Mouse (Mus musculus): ENCODE measurements around the gene Lmbrd1. TPM values are rescaled to one million over a fixed set of nuclear protein-coding genes. Genes with fewer than 3 reads are reported as not detected.
"Not testable (repeated sequence)": the region's sequence is repeated elsewhere in the genome, so short reads cannot be mapped to it uniquely, and the experiment has no call there.

Lmbrd1 gene
- polyA plus RNA-seq, 1 experiment from 2014 or later: 50.0 TPM

- no peaks in the 10 kb centered on the region for H3K9me3 ChIP-seq
- H3K27ac ChIP-seq: no peak overlapping the region
- H3K36me3 ChIP-seq (replicated peaks): peaks cover 20% of the 10 kb centered on the region
- no peak overlapping the region for H3K4me2 ChIP-seq
- no peaks in the 10 kb centered on the region for H3K4me1 ChIP-seq
- no peak for ATAC-seq (replicated peaks)
- 80% methylated on average over 5 of the region's 5 CpGs for WGBS
- H3K9ac ChIP-seq: no peak overlapping the region
- no peaks in the 10 kb centered on the region for H3K27me3 ChIP-seq (replicated peaks)
- no peak overlapping the region for H3K4me3 ChIP-seq
Observed at GRCm38 (mm10) chr1:24734866-24735265, 56.4 kb downstream of the Lmbrd1 start.

GRCm38 (mm10) chr1:24740903-24741302, 62.5 kb downstream of the Lmbrd1 start:
- WGBS: 79% methylated on average over 3 of the region's 3 CpGs
- Histone ChIP-seq H3K9me3 (no peaks in the 10 kb centered on the region), H3K4me1 (no peaks in the 10 kb centered on the region), H3K36me3 (replicated peaks) (no peaks in the 10 kb centered on the region), H3K27ac (no peak overlapping the region), H3K27me3 (replicated peaks) (no peaks in the 10 kb centered on the region), H3K9ac (no peak overlapping the region), H3K4me2 (no peak overlapping the region), H3K4me3 (no peak overlapping the region)
- ATAC-seq (replicated peaks): no peak

- H3K9ac ChIP-seq: no peak overlapping the region
- H3K36me3 ChIP-seq (replicated peaks): no peaks in the 10 kb centered on the region
- H3K9me3 ChIP-seq: no peaks in the 10 kb centered on the region
- no peak overlapping the region for H3K4me2 ChIP-seq
- no peak overlapping the region for H3K27ac ChIP-seq
- H3K4me3 ChIP-seq: no peak overlapping the region
- no peaks in the 10 kb centered on the region for H3K4me1 ChIP-seq
- WGBS: 50% methylated on average over 3 of the region's 3 CpGs
- no peaks in the 10 kb centered on the region for H3K27me3 ChIP-seq (replicated peaks)
- ATAC-seq (replicated peaks): no peak
Observed at GRCm38 (mm10) chr1:24741552-24741951, 63.1 kb downstream of the Lmbrd1 start.

- Histone ChIP-seq H3K36me3 (replicated peaks) (no peaks in the 10 kb centered on the region), H3K27ac (no peak overlapping the region), H3K4me3 (no peak overlapping the region), H3K27me3 (replicated peaks) (no peaks in the 10 kb centered on the region), H3K9me3 (no peaks in the 10 kb centered on the region), H3K9ac (no peak overlapping the region), H3K4me2 (no peak overlapping the region), H3K4me1 (no peaks in the 10 kb centered on the region)
- 92% methylated on average over 9 of the region's 9 CpGs for WGBS
- no peak for ATAC-seq (replicated peaks)
Observed at GRCm38 (mm10) chr1:24743191-24743924, 64.9 kb downstream of the Lmbrd1 start.

GRCm38 (mm10) chr1:24752715-24753114, 74.3 kb downstream of the Lmbrd1 start:
- 93% methylated on average over 4 of the region's 4 CpGs for WGBS
- no peak overlapping the region for H3K4me3 ChIP-seq
- no peaks in the 10 kb centered on the region for H3K9me3 ChIP-seq
- peaks cover 8% of the 10 kb centered on the region; the same call in 1 of the 2 replicates for H3K36me3 ChIP-seq (replicated peaks)
- no peaks in the 10 kb centered on the region for H3K4me1 ChIP-seq
- H3K27me3 ChIP-seq (replicated peaks): no peaks in the 10 kb centered on the region
- no peak overlapping the region for H3K4me2 ChIP-seq
- no peak for ATAC-seq (replicated peaks)
- no peak overlapping the region for H3K27ac ChIP-seq
- H3K9ac ChIP-seq: no peak overlapping the region

- H3K36me3 ChIP-seq (replicated peaks): 0 out of 2 replicates have a peak, but pooled peaks cover 8% of the 10 kb centered on the region
- 50% methylated on average over 8 of the region's 8 CpGs for WGBS
- no peak overlapping the region for H3K27ac ChIP-seq
- no peak overlapping the region for H3K9ac ChIP-seq
- no peak overlapping the region for H3K4me3 ChIP-seq
- no peaks in the 10 kb centered on the region for H3K27me3 ChIP-seq (replicated peaks)
- no peak overlapping the region for H3K4me2 ChIP-seq
- ATAC-seq (replicated peaks): peak; percentile 56
- H3K4me1 ChIP-seq: peaks cover 10% of the 10 kb centered on the region
- no peaks in the 10 kb centered on the region for H3K9me3 ChIP-seq
Observed at GRCm38 (mm10) chr1:24758516-24758915, 80.1 kb downstream of the Lmbrd1 start.

GRCm38 (mm10) chr1:24766466-24766865, 88.0 kb downstream of the Lmbrd1 start:
- Histone ChIP-seq H3K27ac (no peak overlapping the region), H3K4me1 (no peaks in the 10 kb centered on the region), H3K4me3 (no peak overlapping the region), H3K4me2 (no peak overlapping the region), H3K9me3 (no peaks in the 10 kb centered on the region), H3K27me3 (replicated peaks) (no peaks in the 10 kb centered on the region), H3K36me3 (replicated peaks) (0 out of 2 replicates have a peak, but pooled peaks cover 12% of the 10 kb centered on the region), H3K9ac (no peak overlapping the region)
- 77% methylated on average over 8 of the region's 8 CpGs for WGBS
- no peak for ATAC-seq (replicated peaks)

- H3K4me3 ChIP-seq; ATAC-seq (replicated peaks): not testable (repeated sequence)
- 77% methylated on average over 3 of the region's 3 CpGs for WGBS
Observed at GRCm38 (mm10) chr1:24767197-24767596, 88.8 kb downstream of the Lmbrd1 start.

GRCm38 (mm10) chr1:24773642-24774041, 95.2 kb downstream of the Lmbrd1 start:
- no peak for ATAC-seq (replicated peaks)
- H3K27ac ChIP-seq: no peak overlapping the region
- no peaks in the 10 kb centered on the region for H3K27me3 ChIP-seq (replicated peaks)

More at GRCm38 (mm10) chr1:24767197-24767596, 88.8 kb downstream of the Lmbrd1 start:
- H3K9me3 ChIP-seq; H3K9ac ChIP-seq; H3K4me1 ChIP-seq; H3K4me2 ChIP-seq; H3K27ac ChIP-seq; H3K27me3 ChIP-seq (replicated peaks): not testable (repeated sequence)
- 0 out of 2 replicates have a peak, but pooled peaks cover 12% of the 10 kb centered on the region for H3K36me3 ChIP-seq (replicated peaks)

GRCm38 (mm10) chr1:24776576-24776975, 98.1 kb downstream of the Lmbrd1 start:
- Histone ChIP-seq H3K9ac (no peak overlapping the region), H3K4me2 (no peak overlapping the region), H3K27ac (no peak overlapping the region), H3K4me3 (no peak overlapping the region), H3K36me3 (replicated peaks) (no peaks in the 10 kb centered on the region), H3K27me3 (replicated peaks) (no peaks in the 10 kb centered on the region), H3K4me1 (no peaks in the 10 kb centered on the region), H3K9me3 (no peaks in the 10 kb centered on the region)
- ATAC-seq (replicated peaks): no peak
- 89% methylated on average over 2 of the region's 2 CpGs for WGBS

More at GRCm38 (mm10) chr1:24773642-24774041, 95.2 kb downstream of the Lmbrd1 start:
- no peaks in the 10 kb centered on the region for H3K4me1 ChIP-seq
- no peaks in the 10 kb centered on the region for H3K36me3 ChIP-seq (replicated peaks)
- H3K4me2 ChIP-seq: no peak overlapping the region
- no peak overlapping the region for H3K9ac ChIP-seq
- WGBS: 69% methylated on average over 2 of the region's 2 CpGs
- no peak overlapping the region for H3K4me3 ChIP-seq
- H3K9me3 ChIP-seq: no peaks in the 10 kb centered on the region

- ATAC-seq (replicated peaks): no peak
- no peak overlapping the region for H3K27ac ChIP-seq
- no peak overlapping the region for H3K4me3 ChIP-seq
Observed at GRCm38 (mm10) chr1:24793168-24793567, 114.7 kb downstream of the Lmbrd1 start.

GRCm38 (mm10) chr1:24807971-24808370, 129.5 kb downstream of the Lmbrd1 start:
- not testable (repeated sequence) for ATAC-seq (replicated peaks); H3K27ac ChIP-seq; H3K27me3 ChIP-seq (replicated peaks); H3K4me3 ChIP-seq; H3K4me1 ChIP-seq; H3K4me2 ChIP-seq; H3K36me3 ChIP-seq (replicated peaks); H3K9ac ChIP-seq; H3K9me3 ChIP-seq
- 98% methylated on average over 21 of the region's 21 CpGs for WGBS

More at GRCm38 (mm10) chr1:24793168-24793567, 114.7 kb downstream of the Lmbrd1 start:
- H3K9ac ChIP-seq: no peak overlapping the region
- H3K36me3 ChIP-seq (replicated peaks): no peaks in the 10 kb centered on the region
- H3K9me3 ChIP-seq: no peaks in the 10 kb centered on the region
- WGBS: 88% methylated on average over 6 of the region's 6 CpGs
- no peaks in the 10 kb centered on the region for H3K27me3 ChIP-seq (replicated peaks)
- H3K4me1 ChIP-seq: no peaks in the 10 kb centered on the region
- no peak overlapping the region for H3K4me2 ChIP-seq
